17 mouse cellular contexts compared by ENCODE assay signal in genomic region chr6:60924676-60925075, GRCm38 (mm10). TPM values are rescaled to one million over a fixed set of nuclear protein-coding genes. Genes with fewer than 3 reads are reported as not detected.
DNase-seq lines count a peak whose midpoint lies in the region; ATAC-seq and TF ChIP-seq lines count a peak whose summit lies in the region.
"Not testable (repeated sequence)": the region's sequence is repeated elsewhere in the genome, so short reads cannot be mapped to it uniquely, and the experiment has no call there.
"Had no signal": no experiment of that assay in that cellular context is flagged by ENCODE, and none has a peak within 500 bp of the region (broad histone marks: within the 10 kb centered on the region; RNA-seq: fewer than 3 reads in every experiment).

Gene Mmrn1 (plus strand): TSS chr6:60924976.

- H3K27ac ChIP-seq in liver, embryonic 11.5 days (ENCODE audit: low read depth, low read length); liver, embryonic 12.5 days; lung, embryonic 14.5 days (ENCODE audit: low read depth); lung, embryonic 15.5 days; lung, embryonic 16.5 days (ENCODE audit: low read length): not testable (repeated sequence)

- peak; percentile 16 for DNase-seq in R1 (ENCODE audit: low read depth, low spot score)
- not testable (repeated sequence) for DNase-seq in liver, embryonic 11.5 days (ENCODE audit: low spot score); lung, embryonic 14.5 days

- not testable (repeated sequence) for H3K9me3 ChIP-seq in liver, embryonic 11.5 days (ENCODE audit: control insufficient read depth, low read length); liver, embryonic 12.5 days (replicated peaks); lung, embryonic 14.5 days (ENCODE audit: low read depth, low read length); lung, embryonic 15.5 days; lung, embryonic 16.5 days (ENCODE audit: control insufficient read depth, low read length)

- TF ChIP-seq CTCF in lung, embryonic 14.5 days (IDR thresholded peaks at IDR 0.05; ENCODE audit: low read depth): not testable (repeated sequence)

- not testable (repeated sequence) for H3K36me3 ChIP-seq in liver, embryonic 11.5 days (ENCODE audit: control insufficient read depth, insufficient read depth, low read length); liver, embryonic 12.5 days; lung, embryonic 14.5 days (ENCODE audit: insufficient read depth); lung, embryonic 15.5 days; lung, embryonic 16.5 days (ENCODE audit: control insufficient read depth, insufficient read depth, low read length)

- not testable (repeated sequence) for H3K27me3 ChIP-seq in liver, embryonic 11.5 days (replicated peaks; ENCODE audit: control insufficient read depth, insufficient read depth, low read length); liver, embryonic 12.5 days (replicated peaks); lung, embryonic 14.5 days (ENCODE audit: insufficient read depth, low read length); lung, embryonic 15.5 days; lung, embryonic 16.5 days (ENCODE audit: control insufficient read depth, insufficient read depth, low read depth, low read length)

- H3K4me3 ChIP-seq in liver, embryonic 11.5 days (ENCODE audit: low read depth, low read length); liver, embryonic 12.5 days; lung, embryonic 14.5 days (ENCODE audit: low read depth, low read length); lung, embryonic 15.5 days; lung, embryonic 16.5 days (ENCODE audit: low read length): not testable (repeated sequence)

- H3K9ac ChIP-seq in liver, embryonic 11.5 days (ENCODE audit: low read depth, low read length); liver, embryonic 12.5 days; lung, embryonic 14.5 days; lung, embryonic 15.5 days; lung, embryonic 16.5 days (ENCODE audit: low read length): not testable (repeated sequence)

- ATAC-seq in common myeloid progenitor, adult 5-6 weeks (replicated peaks; ENCODE audit: low read depth, poor library complexity, severe bottlenecking); hematopoietic stem cell, adult 5-6 weeks (replicated peaks in 1 of 2; ENCODE audit: insufficient read depth in 1 of 2, low FRiP score in 2 of 2, low TSS enrichment in 1 of 2, low read depth in 1 of 2, poor library complexity in 2 of 2, severe bottlenecking in 2 of 2); liver, embryonic 11.5 days (replicated peaks; ENCODE audit: low FRiP score); liver, embryonic 12.5 days; lung, embryonic 14.5 days (ENCODE audit: insufficient read depth); lung, embryonic 15.5 days (ENCODE audit: borderline replicate concordance, extremely low read depth, low FRiP score, low TSS enrichment); lung, embryonic 16.5 days (ENCODE audit: low read depth): not testable (repeated sequence)

- not testable (repeated sequence) for H3K4me2 ChIP-seq in liver, embryonic 11.5 days; liver, embryonic 12.5 days; lung, embryonic 14.5 days; lung, embryonic 15.5 days; lung, embryonic 16.5 days (ENCODE audit: low read depth, low read length)

- not testable (repeated sequence) for H3K4me1 ChIP-seq in liver, embryonic 11.5 days (replicated peaks; ENCODE audit: control insufficient read depth, insufficient read depth, low read length); liver, embryonic 12.5 days; lung, embryonic 14.5 days (ENCODE audit: insufficient read depth); lung, embryonic 15.5 days; lung, embryonic 16.5 days (replicated peaks; ENCODE audit: control insufficient read depth, insufficient read depth, low read length)

- WGBS in liver, embryonic 11.5 days: 93% methylated on average over 20 of the region's 20 CpGs
- WGBS in liver, embryonic 12.5 days (ENCODE audit: insufficient replicate concordance): 91% methylated on average over 20 of the region's 20 CpGs
- 92% methylated on average over 20 of the region's 20 CpGs for WGBS in lung, embryonic 14.5 days
- 94% methylated on average over 20 of the region's 20 CpGs for WGBS in lung, embryonic 15.5 days
- WGBS in lung, embryonic 16.5 days: 92% methylated on average over 20 of the region's 20 CpGs

RNA-seq across cellular contexts. Expression of gene Mmrn1, which starts in this region (rescaled TPM):
- total RNA-seq in common myeloid progenitor, adult 5-6 weeks (2017): 15.2 and 22.6 TPM in 2 replicates
- total RNA-seq in hematopoietic stem cell, adult 5-6 weeks (2017): 76.5 and 88.3 TPM in 2 replicates
- polyA plus RNA-seq in liver, embryonic 11.5 days (2014; fragmentation: Nextera tagmentation; extraction: Ambion mirVana): 15.0 and 19.0 TPM in 2 replicates
- polyA plus RNA-seq in liver, embryonic 12.5 days (2016; fragmentation: Nextera tagmentation; extraction: Ambion mirVana): 12.3 and 13.4 TPM in 2 replicates
- 41.3 and 46.0 TPM in 2 replicates for polyA plus RNA-seq in lung, embryonic 14.5 days (2014; fragmentation: Nextera tagmentation; extraction: Ambion mirVana)
- 22.0 and 22.8 TPM in 2 replicates for polyA plus RNA-seq in lung, embryonic 15.5 days (2015; fragmentation: Nextera tagmentation; extraction: Ambion mirVana)
- polyA plus RNA-seq in lung, embryonic 16.5 days (2015; fragmentation: Nextera tagmentation; extraction: Ambion mirVana): 15.3 and 19.0 TPM in 2 replicates
- total RNA-seq: CH12.LX, ES-E14, MEL had no signal
- polyA plus RNA-seq: activated CD4-positive, CD25-positive, alpha-beta regulatory T cell, adult 4 months; adrenal gland, adult 2 months; C2C12; CD4-positive, CD25-positive, alpha-beta regulatory T cell, adult 4 months; G1E; Patski had no signal
